Mouse (Mus musculus) MEL (cell line): ENCODE measurements around the gene Nek2. TPM values are rescaled to one million over a fixed set of nuclear protein-coding genes. Genes with fewer than 3 reads are reported as not detected.

ENCODE experiments used
- DNase-seq: peaks from one replicate; pipeline ENCODE4 v3.0.0; 2011; ENCODE audit warnings: low read depth, low spot score
- H3K27ac ChIP-seq: 2 replicates; pipeline ENCODE4 v1.5.1; 2012; ENCODE audit warnings: low read depth, mild to moderate bottlenecking, control low read depth, low read length, moderate library complexity; ENCODE audit not compliant: control insufficient read depth
- H3K27me3 ChIP-seq, 2 experiments: fragments of 150-350 bp in 1 of 2; sonication (generic) in 1 of 2; 2 replicates each; pipeline ENCODE4 v1.6.1; 2012; ENCODE audit warnings: low read length in 2 of 2, mild to moderate bottlenecking in 2 of 2, improper control_type of control experiment in 1 of 2, moderate library complexity in 1 of 2; ENCODE audit not compliant: insufficient read depth in 2 of 2, control insufficient read depth in 1 of 2
- H3K36me3 ChIP-seq, 2 experiments: 2 replicates each; pipeline ENCODE4 v1.6.1; 2012 to 2014; ENCODE audit warnings: low read length in 2 of 2, improper control_type of control experiment in 1 of 2, inconsistent platforms in 1 of 2, mild to moderate bottlenecking in 1 of 2; ENCODE audit not compliant: insufficient read depth in 2 of 2, control insufficient read depth in 1 of 2
- H3K4me1 ChIP-seq, 2 experiments: fragments of 150-350 bp in 1 of 2; sonication (generic) in 1 of 2; 2 replicates each; pipeline ENCODE4 v1.6.1; 2012; ENCODE audit warnings: low read length in 2 of 2, improper control_type of control experiment in 1 of 2, mild to moderate bottlenecking in 1 of 2; ENCODE audit not compliant: insufficient read depth in 2 of 2, control insufficient read depth in 1 of 2
- H3K4me3 ChIP-seq, 2 experiments: fragments of 150-350 bp in 1 of 2; sonication (generic) in 1 of 2; 2 replicates each; pipeline ENCODE4 v1.5.1; 2012; ENCODE audit warnings: low read depth in 2 of 2, low read length in 2 of 2, mild to moderate bottlenecking in 2 of 2, moderate library complexity in 2 of 2, control low read depth in 1 of 2, improper control_type of control experiment in 1 of 2; ENCODE audit not compliant: control insufficient read depth in 1 of 2, insufficient read depth in 1 of 2
- H3K79me2 ChIP-seq: 2 replicates; pipeline ENCODE4 v1.6.1; 2012; ENCODE audit warnings: mild to moderate bottlenecking, low read length, moderate library complexity; ENCODE audit not compliant: control insufficient read depth, poor library complexity, insufficient read depth
- H3K9ac ChIP-seq: 2 replicates; pipeline ENCODE4 v1.6.1; 2012; ENCODE audit warnings: low read depth, mild to moderate bottlenecking, control low read depth, low read length, moderate library complexity; ENCODE audit not compliant: control insufficient read depth, poor library complexity, severe bottlenecking
- H3K9me3 ChIP-seq: fragments of 150-350 bp; sonication (generic); replicated peaks from 2 replicates; pipeline ENCODE4 v1.6.1; 2012; ENCODE audit warnings: mild to moderate bottlenecking, low read length, improper control_type of control experiment, moderate library complexity; ENCODE audit not compliant: insufficient read depth
- CHD2 ChIP-seq: IDR thresholded peaks from 2 replicates; pipeline ENCODE4 v1.6.1; 2011; ENCODE audit warnings: low read length, improper control_type of control experiment
- CTCF ChIP-seq, 3 experiments: IDR thresholded peaks in 2 of 3; conservative IDR thresholded peaks in 1 of 3; 2 replicates each; pipeline ENCODE4 v1.5.1; 2011 to 2012; ENCODE audit warnings: low read length in 3 of 3, low read depth in 2 of 3, mild to moderate bottlenecking in 2 of 3, improper control_type of control experiment in 1 of 3, inconsistent platforms in 1 of 3, mixed read lengths in 1 of 3, moderate library complexity in 1 of 3; ENCODE audit not compliant: control insufficient read depth in 1 of 3, insufficient read depth in 1 of 3, poor library complexity in 1 of 3, severe bottlenecking in 1 of 3
- E2F4 ChIP-seq: IDR thresholded peaks from 2 replicates; pipeline ENCODE4 v1.6.1; 2011; ENCODE audit warnings: low read depth, low read length, improper control_type of control experiment, borderline replicate concordance
- EP300 ChIP-seq, 2 experiments: IDR thresholded peaks; 2 replicates each; pipeline ENCODE4 v1.6.1; 2011; ENCODE audit warnings: improper control_type of control experiment in 2 of 2, low read length in 2 of 2, low read depth in 1 of 2, mild to moderate bottlenecking in 1 of 2
- GABPA ChIP-seq: IDR thresholded peaks from 2 replicates; pipeline ENCODE4 v1.6.1; 2012; ENCODE audit warnings: low read depth, mild to moderate bottlenecking, inconsistent platforms, low read length, improper control_type of control experiment, moderate library complexity
- JUND ChIP-seq: IDR thresholded peaks from 2 replicates; pipeline ENCODE4 v1.6.1; 2011; ENCODE audit warnings: low read depth, mild to moderate bottlenecking, improper control_type of control experiment, low read length
- KAT2A ChIP-seq: conservative IDR thresholded peaks from 2 replicates; pipeline ENCODE4 v1.6.1; 2012; ENCODE audit warnings: low read depth, low read length, improper control_type of control experiment, inconsistent platforms
- MAX ChIP-seq: IDR thresholded peaks from 2 replicates; pipeline ENCODE4 v1.6.1; 2011; ENCODE audit warnings: low read length, improper control_type of control experiment
- MYB ChIP-seq: IDR thresholded peaks from 2 replicates; pipeline ENCODE4 v1.6.1; 2011; ENCODE audit warnings: mild to moderate bottlenecking, low read depth, low read length, improper control_type of control experiment
- MYC ChIP-seq: IDR thresholded peaks from 2 replicates; pipeline ENCODE4 v1.6.1; 2011; ENCODE audit warnings: low read depth, mild to moderate bottlenecking, low read length, improper control_type of control experiment, moderate library complexity
- NELFE ChIP-seq: IDR thresholded peaks from 2 replicates; pipeline ENCODE4 v1.6.1; 2011; ENCODE audit warnings: low read depth, low read length, improper control_type of control experiment
- NRF1 ChIP-seq: IDR thresholded peaks from 2 replicates; pipeline ENCODE4 v1.6.1; 2014; ENCODE audit warnings: low read depth, mild to moderate bottlenecking, inconsistent platforms, low read length, improper control_type of control experiment, moderate library complexity; ENCODE audit not compliant: poor library complexity, insufficient read depth, severe bottlenecking
- POLR2A ChIP-seq, 2 experiments: IDR thresholded peaks; 2 replicates each; pipeline ENCODE4 v1.6.1; 2011 to 2012; ENCODE audit warnings: low read length in 2 of 2, mild to moderate bottlenecking in 2 of 2, control low read depth in 1 of 2, improper control_type of control experiment in 1 of 2, low read depth in 1 of 2, moderate library complexity in 1 of 2; ENCODE audit not compliant: control insufficient read depth in 1 of 2, insufficient read depth in 1 of 2, poor library complexity in 1 of 2
- POLR2AphosphoS2 ChIP-seq: IDR thresholded peaks from 2 replicates; pipeline ENCODE4 v1.6.1; 2011; ENCODE audit warnings: low read length, improper control_type of control experiment
- RAD21 ChIP-seq: IDR thresholded peaks from 2 replicates; pipeline ENCODE4 v1.6.1; 2011; ENCODE audit warnings: mild to moderate bottlenecking, low read depth, low read length, improper control_type of control experiment
- RCOR1 ChIP-seq: IDR thresholded peaks from 2 replicates; pipeline ENCODE4 v1.6.1; 2012; ENCODE audit warnings: low read depth, mild to moderate bottlenecking, inconsistent platforms, low read length, improper control_type of control experiment
- SMC3 ChIP-seq: IDR thresholded peaks from 2 replicates; pipeline ENCODE4 v1.6.1; 2011; ENCODE audit warnings: low read depth, low read length, improper control_type of control experiment
- TAL1 ChIP-seq: IDR thresholded peaks from 2 replicates; pipeline ENCODE4 v1.6.1; 2012; ENCODE audit warnings: mild to moderate bottlenecking, inconsistent platforms, low read length, moderate library complexity, mixed read lengths
- TBP ChIP-seq: IDR thresholded peaks from 2 replicates; pipeline ENCODE4 v1.8.0; 2011; ENCODE audit warnings: low read depth, low read length, improper control_type of control experiment
- TCF12 ChIP-seq: IDR thresholded peaks from 2 replicates; pipeline ENCODE4 v1.6.1; 2014; ENCODE audit warnings: low read depth, mild to moderate bottlenecking, inconsistent platforms, low read length, improper control_type of control experiment, moderate library complexity
- ZNF384 ChIP-seq: IDR thresholded peaks from 2 replicates; pipeline ENCODE4 v1.6.1; 2012; ENCODE audit warnings: low read depth, mild to moderate bottlenecking, inconsistent platforms, low read length, improper control_type of control experiment
- polyA plus RNA-seq, 2 experiments: library from polyadenylated mRNA; stranded (reverse) in 1 of 2; unstranded in 1 of 2; fragments of >175 nt in 1 of 2; fragments of >200 nt in 1 of 2; gene quantifications; 2 replicates each; pipeline versions ENCODE4 v1.2.1 to v1.2.4; 2012; ENCODE audit warnings: low replicate concordance in 2 of 2, low read depth in 1 of 2; ENCODE audit not compliant: insufficient read length in 2 of 2, insufficient read depth in 1 of 2, missing spikeins in 1 of 2
- total RNA-seq: library from RNA; depleted of rRNA; stranded (reverse); fragments of 300-350 nt; gene quantifications from 2 replicates; pipeline ENCODE4 v1.2.3, GENCODE M21; 2012

Nek2 gene
- total and polyA plus RNA-seq, 3 experiments = 34.9 to 56.5 TPM; not detected in 1

GRCm38 (mm10) chr1:191775116-191775515, 46.1 kb upstream of the Nek2 start:
- H3K27ac ChIP-seq = no peak overlapping the region
- H3K27me3 ChIP-seq = peaks cover 15 to 37% of the 10 kb centered on the region in 2 experiments
- no peaks in the 10 kb centered on the region for H3K36me3 ChIP-seq
- H3K9me3 ChIP-seq = no peaks in the 10 kb centered on the region
- no peak for DNase-seq
- H3K79me2 ChIP-seq = no peaks in the 10 kb centered on the region
- H3K4me1 ChIP-seq = no peaks in the 10 kb centered on the region
- TF ChIP-seq POLR2AphosphoS2 (no peak), MYB (no peak), GABPA (no peak), CHD2 (no peak), RCOR1 (no peak), TBP (no peak), RAD21 (no peak), SMC3 (no peak)
- no peak overlapping the region for H3K4me3 ChIP-seq
- H3K9ac ChIP-seq = no peak overlapping the region

- no peaks in the 10 kb centered on the region for H3K36me3 ChIP-seq
- no peaks in the 10 kb centered on the region for H3K79me2 ChIP-seq
- peaks cover 19 to 42% of the 10 kb centered on the region in 2 experiments for H3K27me3 ChIP-seq
- no peak overlapping the region for H3K4me3 ChIP-seq
- no peak overlapping the region for H3K9ac ChIP-seq
- no peaks in the 10 kb centered on the region for H3K9me3 ChIP-seq
- H3K4me1 ChIP-seq = no peaks in the 10 kb centered on the region
- no peak overlapping the region for H3K27ac ChIP-seq
- DNase-seq = no peak
- no peak for TF ChIP-seq MAX
- TF ChIP-seq E2F4 = no peak
- TF ChIP-seq NELFE = no peak
- no peak for TF ChIP-seq ZNF384
- TF ChIP-seq JUND = no peak
- TF ChIP-seq POLR2A (IDR thresholded peaks at IDR 0.05; ENCODE audit: control insufficient read depth in 1 of 2, insufficient read depth in 1 of 2, low read depth in 1 of 2, low read length in 2 of 2, poor library complexity in 1 of 2) = no peak
- TF ChIP-seq TAL1 = no peak
- no peak for TF ChIP-seq POLR2AphosphoS2
- no peak for TF ChIP-seq TCF12
- TF ChIP-seq KAT2A = no peak
- TF ChIP-seq MYC = no peak
- no peak for TF ChIP-seq NRF1
Observed at GRCm38 (mm10) chr1:191777521-191777920, 43.7 kb upstream of the Nek2 start.

GRCm38 (mm10) chr1:191780470-191780869, 40.8 kb upstream of the Nek2 start:
- no peaks in the 10 kb centered on the region for H3K9me3 ChIP-seq
- no peak overlapping the region for H3K27ac ChIP-seq
- DNase-seq = no peak
- no peak overlapping the region for H3K4me3 ChIP-seq
- no peaks in the 10 kb centered on the region for H3K4me1 ChIP-seq
- no peak overlapping the region for H3K9ac ChIP-seq
- H3K36me3 ChIP-seq = no peaks in the 10 kb centered on the region
- H3K79me2 ChIP-seq = no peaks in the 10 kb centered on the region
- H3K27me3 ChIP-seq = peaks cover 23 to 42% of the 10 kb centered on the region in 2 experiments
- TF ChIP-seq EP300 (IDR thresholded peaks at IDR 0.05; ENCODE audit: low read depth in 1 of 2, low read length in 2 of 2) = no peak
- TF ChIP-seq SMC3 = no peak
- no peak for TF ChIP-seq CTCF (IDR thresholded peaks at IDR 0.05 in 2 of 3, conservative IDR thresholded peaks at IDR 0.05 in 1 of 3; ENCODE audit: control insufficient read depth in 1 of 3, insufficient read depth in 1 of 3, low read depth in 2 of 3, low read length in 3 of 3, poor library complexity in 1 of 3, severe bottlenecking in 1 of 3)
